Mouse (Mus musculus): ENCODE data around the gene Susd6. TPM values are rescaled to one million over a fixed set of nuclear protein-coding genes. Genes with fewer than 3 reads are reported as not detected.
"Not testable (repeated sequence)": the region's sequence is repeated elsewhere in the genome, so short reads cannot be mapped to it uniquely, and the experiment has no call there.

The Susd6 gene
- polyA plus RNA-seq, 1 experiment, result not detected

- TF ChIP-seq POLR2A (IDR thresholded peaks at IDR 0.05; ENCODE audit: insufficient read depth, low read depth, low read length) (no peak), CTCF (IDR thresholded peaks at IDR 0.05; ENCODE audit: insufficient read depth, low read depth, low read length) (no peak)
- 89% methylated on average over 3 of the region's 3 CpGs for WGBS
- Histone ChIP-seq H3K4me1 (ENCODE audit: control insufficient read depth, insufficient read depth, low read length) (no peaks in the 10 kb centered on the region), H3K4me3 (ENCODE audit: insufficient read depth, low read depth, low read length) (no peak overlapping the region), H3K27ac (ENCODE audit: insufficient read depth, low read depth, low read length) (no peak overlapping the region)
Measured at GRCm38 (mm10) chr12:80814529-80814928, 24.2 kb downstream of the Susd6 start.

- no peak for TF ChIP-seq CTCF (IDR thresholded peaks at IDR 0.05; ENCODE audit: insufficient read depth, low read depth, low read length)
- no peak overlapping the region for H3K27ac ChIP-seq (ENCODE audit: insufficient read depth, low read depth, low read length)
- 83% methylated on average over 1 of the region's 1 CpGs for WGBS
- H3K4me1 ChIP-seq (ENCODE audit: control insufficient read depth, insufficient read depth, low read length), result no peaks in the 10 kb centered on the region
- no peak overlapping the region for H3K4me3 ChIP-seq (ENCODE audit: insufficient read depth, low read depth, low read length)
Measured at GRCm38 (mm10) chr12:80815298-80815697, 25.0 kb downstream of the Susd6 start.

- no peak overlapping the region for H3K4me3 ChIP-seq (ENCODE audit: insufficient read depth, low read depth, low read length)
- 96% methylated on average over 3 of the region's 3 CpGs for WGBS
- TF ChIP-seq CTCF (IDR thresholded peaks at IDR 0.05; ENCODE audit: insufficient read depth, low read depth, low read length) (no peak), POLR2A (IDR thresholded peaks at IDR 0.05; ENCODE audit: insufficient read depth, low read depth, low read length) (no peak)
- H3K4me1 ChIP-seq (ENCODE audit: control insufficient read depth, insufficient read depth, low read length), result no peaks in the 10 kb centered on the region
- 0 out of 2 replicates have a peak overlapping the region, but pooled peaks have one; percentile 37 for H3K27ac ChIP-seq (ENCODE audit: insufficient read depth, low read depth, low read length)
Measured at GRCm38 (mm10) chr12:80815893-80816292, 25.6 kb downstream of the Susd6 start.

GRCm38 (mm10) chr12:80816380-80817086 is 26.2 kb downstream of the Susd6 start:
- TF ChIP-seq CTCF (IDR thresholded peaks at IDR 0.05; ENCODE audit: insufficient read depth, low read depth, low read length) (no peak), POLR2A (IDR thresholded peaks at IDR 0.05; ENCODE audit: insufficient read depth, low read depth, low read length) (no peak)
- H3K4me1 ChIP-seq (ENCODE audit: control insufficient read depth, insufficient read depth, low read length), result no peaks in the 10 kb centered on the region
- no peak overlapping the region for H3K4me3 ChIP-seq (ENCODE audit: insufficient read depth, low read depth, low read length)
- 27% methylated on average over 1 of the region's 1 CpGs for WGBS
- no peak overlapping the region; the same call in none of the 2 replicates for H3K27ac ChIP-seq (ENCODE audit: insufficient read depth, low read depth, low read length)

GRCm38 (mm10) chr12:80817697-80818235 is 27.5 kb downstream of the Susd6 start:
- Histone ChIP-seq H3K4me3 (ENCODE audit: insufficient read depth, low read depth, low read length) (no peak overlapping the region), H3K27ac (ENCODE audit: insufficient read depth, low read depth, low read length) (no peak overlapping the region), H3K4me1 (ENCODE audit: control insufficient read depth, insufficient read depth, low read length) (no peaks in the 10 kb centered on the region)
- TF ChIP-seq POLR2A (IDR thresholded peaks at IDR 0.05; ENCODE audit: insufficient read depth, low read depth, low read length) (no peak), CTCF (IDR thresholded peaks at IDR 0.05; ENCODE audit: insufficient read depth, low read depth, low read length) (no peak)

DNA sequence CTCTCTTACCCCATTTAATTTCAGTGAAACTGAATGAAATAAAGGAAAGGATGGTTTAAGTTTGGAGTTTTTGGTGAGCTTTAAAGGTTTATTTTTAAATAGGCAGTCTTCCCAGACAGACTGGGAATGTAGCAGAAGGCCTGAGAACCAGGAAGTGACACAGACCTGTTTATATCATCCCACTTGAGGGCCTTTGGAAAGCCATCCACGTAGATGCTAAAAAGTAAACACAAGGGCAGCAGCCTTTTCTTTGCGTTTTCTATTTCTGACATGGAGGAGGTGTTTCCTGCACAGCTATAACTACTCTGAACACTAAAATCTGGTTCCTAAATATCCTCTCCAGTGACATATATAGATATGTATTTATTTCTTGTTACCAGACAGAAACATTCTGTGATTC is 28.7 kb downstream of the Susd6 start:
- WGBS, result 30% methylated on average over 2 of the region's 2 CpGs
- not testable (repeated sequence) for H3K4me3 ChIP-seq (ENCODE audit: insufficient read depth, low read depth, low read length); H3K27ac ChIP-seq (ENCODE audit: insufficient read depth, low read depth, low read length); H3K4me1 ChIP-seq (ENCODE audit: control insufficient read depth, insufficient read depth, low read length)

GRCm38 (mm10) chr12:80821312-80822007 is 31.1 kb downstream of the Susd6 start:
- no peak overlapping the region for H3K4me3 ChIP-seq (ENCODE audit: insufficient read depth, low read depth, low read length)
- WGBS, result 67% methylated on average over 4 of the region's 4 CpGs
- H3K4me1 ChIP-seq (ENCODE audit: control insufficient read depth, insufficient read depth, low read length), result peaks cover 2% of the 10 kb centered on the region; the same call in 1 of the 2 replicates
- peak overlapping the region; percentile 29; the same call in 1 of the 2 replicates for H3K27ac ChIP-seq (ENCODE audit: insufficient read depth, low read depth, low read length)
- TF ChIP-seq CTCF (IDR thresholded peaks at IDR 0.05; ENCODE audit: insufficient read depth, low read depth, low read length), result no peak

GRCm38 (mm10) chr12:80822533-80822932 is 32.2 kb downstream of the Susd6 start:
- TF ChIP-seq POLR2A (IDR thresholded peaks at IDR 0.05; ENCODE audit: insufficient read depth, low read depth, low read length), result no peak
- TF ChIP-seq CTCF (IDR thresholded peaks at IDR 0.05; ENCODE audit: insufficient read depth, low read depth, low read length), result no peak
- Histone ChIP-seq H3K27ac (ENCODE audit: insufficient read depth, low read depth, low read length) (no peak overlapping the region), H3K4me1 (ENCODE audit: control insufficient read depth, insufficient read depth, low read length) (peaks cover 2% of the 10 kb centered on the region; the same call in 1 of the 2 replicates), H3K4me3 (ENCODE audit: insufficient read depth, low read depth, low read length) (no peak overlapping the region)
- 94% methylated on average over 7 of the region's 7 CpGs for WGBS

- Histone ChIP-seq H3K4me3 (ENCODE audit: insufficient read depth, low read depth, low read length) (no peak overlapping the region), H3K4me1 (ENCODE audit: control insufficient read depth, insufficient read depth, low read length) (peaks cover 2% of the 10 kb centered on the region; the same call in 1 of the 2 replicates), H3K27ac (ENCODE audit: insufficient read depth, low read depth, low read length) (no peak overlapping the region)
- TF ChIP-seq CTCF (IDR thresholded peaks at IDR 0.05; ENCODE audit: insufficient read depth, low read depth, low read length) (no peak), POLR2A (IDR thresholded peaks at IDR 0.05; ENCODE audit: insufficient read depth, low read depth, low read length) (no peak)
- WGBS, result 56% methylated on average over 1 of the region's 1 CpGs
Measured at GRCm38 (mm10) chr12:80824202-80824601, 33.9 kb downstream of the Susd6 start.

Data from olfactory bulb, adult 2 months (tissue).